Mouse (Mus musculus) liver, adult 2 months (tissue): Measurements from ENCODE around the gene Rtl1. TPM values are rescaled to one million over a fixed set of nuclear protein-coding genes. Genes with fewer than 3 reads are reported as not detected.

Experiments
- DNase-seq: peaks from one replicate; pipeline ENCODE4 v3.0.0-alpha.2; 2011; ENCODE audit warnings: low read depth, low spot score; ENCODE audit errors: extremely low read depth
- H3K27ac ChIP-seq: fragments of 200-500 bp; replicated peaks from 2 replicates; pipeline ENCODE4 v1.5.1; 2012; ENCODE audit warnings: low read depth, mild to moderate bottlenecking, control low read depth, inconsistent platforms, low read length; ENCODE audit not compliant: insufficient read depth
- H3K27me3 ChIP-seq: fragments of 200-500 bp; 2 replicates; pipeline ENCODE4 v1.6.1; 2012; ENCODE audit warnings: mild to moderate bottlenecking, moderate library complexity, low read length, inconsistent platforms; ENCODE audit not compliant: control insufficient read depth, insufficient read depth
- H3K36me3 ChIP-seq: fragments of 200-500 bp; 2 replicates; pipeline ENCODE4 v1.6.1; 2012; ENCODE audit warnings: low read length, inconsistent platforms; ENCODE audit not compliant: control insufficient read depth, insufficient read depth
- H3K4me1 ChIP-seq: fragments of 200-500 bp; 2 replicates; pipeline ENCODE4 v1.6.1; 2011; ENCODE audit warnings: low read length; ENCODE audit not compliant: control insufficient read depth, insufficient read depth
- H3K4me3 ChIP-seq: fragments of 200-500 bp; 2 replicates; pipeline ENCODE4 v1.5.1; 2011; ENCODE audit warnings: low read depth, mild to moderate bottlenecking, control low read depth, low read length, moderate library complexity; ENCODE audit not compliant: insufficient read depth
- H3K79me2 ChIP-seq: fragments of 200-500 bp; 2 replicates; pipeline ENCODE4 v1.6.1; 2012; ENCODE audit warnings: inconsistent platforms, mild to moderate bottlenecking, low read length, moderate library complexity; ENCODE audit not compliant: control insufficient read depth, insufficient read depth
- H3K9ac ChIP-seq: fragments of 200-500 bp; 2 replicates; pipeline ENCODE4 v1.6.1; 2012; ENCODE audit warnings: low read depth, mild to moderate bottlenecking, control low read depth, inconsistent platforms, low read length
- CTCF ChIP-seq: fragments of 200-500 bp; IDR thresholded peaks from 2 replicates; pipeline ENCODE4 v1.5.1; 2011; ENCODE audit warnings: low read depth, low read length, control low read depth
- POLR2A ChIP-seq: fragments of 200-500 bp; IDR thresholded peaks from 2 replicates; pipeline ENCODE4 v1.6.1; 2011; ENCODE audit warnings: low read length, control low read depth; ENCODE audit not compliant: insufficient read depth; ENCODE audit errors: extremely low read depth
- WGBS: fragments of 180-500 bp; shearing (Covaris S2); methylation state at CpG from one replicate; pipeline ENCODE4 v1.1.7; 2018; 5-methylcytosine and 5-hydroxymethylcytosine counted together
- polyA plus RNA-seq: library from polyadenylated mRNA; depleted of rRNA; stranded (reverse); fragments of >200 nt; gene quantifications from 2 replicates; pipeline ENCODE4 v1.2.3, GENCODE M21; 2012
- total RNA-seq: library from RNA; depleted of rRNA; stranded (reverse); fragments of >200 nt; gene quantifications from 2 replicates; pipeline ENCODE4 v1.2.3, GENCODE M21; 2014

Gene Rtl1
- total and polyA plus RNA-seq, 2 experiments, result not detected

DNA sequence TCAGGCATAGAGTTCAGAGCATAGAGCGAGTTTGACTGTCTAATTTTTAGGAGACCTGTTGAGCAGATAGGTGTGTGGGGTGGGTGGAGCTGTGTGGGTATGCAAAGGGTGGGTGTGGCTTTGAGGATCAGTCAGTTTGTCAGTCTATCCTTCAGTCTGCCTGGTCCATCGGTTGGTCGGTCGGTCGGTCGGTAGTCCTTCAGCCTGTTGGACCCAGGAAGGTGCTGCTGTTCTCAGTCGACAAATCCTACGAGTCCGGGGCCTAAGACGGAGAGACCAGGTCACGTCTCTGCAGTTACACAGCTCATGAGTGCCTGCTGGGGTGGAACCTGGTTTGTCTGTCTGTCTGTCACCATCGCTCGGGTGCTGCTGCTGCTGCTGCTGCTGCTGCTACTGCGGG lies 17.9 kb upstream of the Rtl1 start:
- H3K4me1 ChIP-seq, result no peaks in the 10 kb centered on the region
- 86% methylated on average over 14 of the region's 14 CpGs for WGBS
- DNase-seq, result no peak
- no peaks in the 10 kb centered on the region for H3K79me2 ChIP-seq
- H3K27ac ChIP-seq, result no peak overlapping the region
- TF ChIP-seq POLR2A (no peak), CTCF (no peak)
- no peaks in the 10 kb centered on the region for H3K36me3 ChIP-seq
- H3K9ac ChIP-seq, result no peak overlapping the region
- no peak overlapping the region for H3K4me3 ChIP-seq
- H3K27me3 ChIP-seq, result no peaks in the 10 kb centered on the region

DNA sequence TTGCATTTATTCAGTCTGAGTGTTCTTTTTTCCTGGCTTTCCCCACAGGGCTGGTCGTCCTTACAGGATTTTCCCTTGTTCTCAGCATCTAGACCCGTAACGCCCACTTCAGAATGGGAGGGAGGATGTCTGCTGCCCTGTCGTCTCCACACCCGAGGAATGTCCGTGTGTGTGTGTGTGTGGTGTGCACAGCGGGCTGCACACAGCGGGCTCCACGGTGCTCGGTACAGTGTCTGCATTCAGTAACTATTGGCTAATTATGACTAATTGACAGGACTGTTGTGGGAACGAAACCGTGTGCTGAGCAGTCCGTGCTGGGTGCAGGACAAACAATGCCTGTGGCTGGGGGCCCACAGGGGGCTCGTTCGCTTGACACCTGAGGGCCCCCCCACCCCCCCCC lies 17.0 kb upstream of the Rtl1 start:
- no peak overlapping the region for H3K27ac ChIP-seq

DNA sequence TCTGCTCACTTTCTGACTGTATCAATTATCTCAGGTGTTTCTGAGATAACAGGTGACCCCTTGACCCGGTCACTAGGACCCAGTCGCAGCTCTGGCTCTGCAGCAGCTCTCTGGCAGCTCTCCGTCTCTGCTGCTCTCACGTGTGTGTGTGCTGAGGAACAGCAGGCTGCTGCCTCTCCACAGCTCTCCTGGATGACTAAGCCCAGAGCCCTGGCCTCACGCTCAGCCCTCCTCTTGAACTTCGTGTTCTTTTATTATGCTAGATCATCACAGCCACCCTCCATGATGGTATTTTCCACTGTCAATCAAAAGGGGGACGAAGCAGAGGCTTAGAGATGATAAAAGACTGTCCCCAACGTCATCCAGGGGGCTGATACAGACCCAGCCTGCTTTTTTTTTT lies 15.2 kb upstream of the Rtl1 start:
- WGBS, result 72% methylated on average over 8 of the region's 8 CpGs
- Histone ChIP-seq H3K27ac (no peak overlapping the region), H3K36me3 (no peaks in the 10 kb centered on the region), H3K4me3 (no peak overlapping the region), H3K27me3 (no peaks in the 10 kb centered on the region), H3K79me2 (no peaks in the 10 kb centered on the region), H3K9ac (no peak overlapping the region), H3K4me1 (no peaks in the 10 kb centered on the region)
- TF ChIP-seq CTCF (no peak), POLR2A (no peak)
- no peak for DNase-seq

More for the DNA sequence above, 17.0 kb upstream of the Rtl1 start:
- H3K36me3 ChIP-seq, result no peaks in the 10 kb centered on the region
- H3K9ac ChIP-seq, result no peak overlapping the region
- no peak for DNase-seq
- WGBS, result 62% methylated on average over 15 of the region's 15 CpGs
- no peaks in the 10 kb centered on the region for H3K4me1 ChIP-seq
- TF ChIP-seq POLR2A (no peak), CTCF (no peak)
- H3K27me3 ChIP-seq, result no peaks in the 10 kb centered on the region
- no peaks in the 10 kb centered on the region for H3K79me2 ChIP-seq
- H3K4me3 ChIP-seq, result no peak overlapping the region

DNA sequence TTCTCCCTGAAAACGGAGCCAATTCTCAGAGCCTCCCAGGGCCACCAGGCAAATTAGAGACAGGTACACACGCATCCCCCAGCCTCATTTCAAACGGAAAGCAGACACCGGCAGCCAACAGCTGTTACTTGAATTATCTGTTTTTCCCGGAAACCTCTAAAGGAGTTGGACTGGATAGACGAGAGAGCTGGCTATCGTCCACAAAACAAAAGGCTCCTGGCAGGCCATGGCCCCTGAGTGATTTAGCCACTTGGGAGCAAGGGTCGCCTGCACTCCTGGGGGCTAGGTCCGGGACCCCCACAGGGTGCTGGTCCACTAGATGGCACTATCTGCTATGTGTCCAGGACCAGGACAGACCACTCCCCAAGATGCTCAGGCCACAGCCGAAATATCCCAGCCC lies 14.3 kb upstream of the Rtl1 start:
- Histone ChIP-seq H3K4me1 (no peaks in the 10 kb centered on the region), H3K27ac (no peak overlapping the region), H3K9ac (no peak overlapping the region), H3K79me2 (no peaks in the 10 kb centered on the region), H3K27me3 (no peaks in the 10 kb centered on the region), H3K36me3 (no peaks in the 10 kb centered on the region), H3K4me3 (no peak overlapping the region)
- no peak for DNase-seq
- WGBS, result 64% methylated on average over 10 of the region's 10 CpGs
- TF ChIP-seq CTCF (no peak), POLR2A (no peak)

DNA sequence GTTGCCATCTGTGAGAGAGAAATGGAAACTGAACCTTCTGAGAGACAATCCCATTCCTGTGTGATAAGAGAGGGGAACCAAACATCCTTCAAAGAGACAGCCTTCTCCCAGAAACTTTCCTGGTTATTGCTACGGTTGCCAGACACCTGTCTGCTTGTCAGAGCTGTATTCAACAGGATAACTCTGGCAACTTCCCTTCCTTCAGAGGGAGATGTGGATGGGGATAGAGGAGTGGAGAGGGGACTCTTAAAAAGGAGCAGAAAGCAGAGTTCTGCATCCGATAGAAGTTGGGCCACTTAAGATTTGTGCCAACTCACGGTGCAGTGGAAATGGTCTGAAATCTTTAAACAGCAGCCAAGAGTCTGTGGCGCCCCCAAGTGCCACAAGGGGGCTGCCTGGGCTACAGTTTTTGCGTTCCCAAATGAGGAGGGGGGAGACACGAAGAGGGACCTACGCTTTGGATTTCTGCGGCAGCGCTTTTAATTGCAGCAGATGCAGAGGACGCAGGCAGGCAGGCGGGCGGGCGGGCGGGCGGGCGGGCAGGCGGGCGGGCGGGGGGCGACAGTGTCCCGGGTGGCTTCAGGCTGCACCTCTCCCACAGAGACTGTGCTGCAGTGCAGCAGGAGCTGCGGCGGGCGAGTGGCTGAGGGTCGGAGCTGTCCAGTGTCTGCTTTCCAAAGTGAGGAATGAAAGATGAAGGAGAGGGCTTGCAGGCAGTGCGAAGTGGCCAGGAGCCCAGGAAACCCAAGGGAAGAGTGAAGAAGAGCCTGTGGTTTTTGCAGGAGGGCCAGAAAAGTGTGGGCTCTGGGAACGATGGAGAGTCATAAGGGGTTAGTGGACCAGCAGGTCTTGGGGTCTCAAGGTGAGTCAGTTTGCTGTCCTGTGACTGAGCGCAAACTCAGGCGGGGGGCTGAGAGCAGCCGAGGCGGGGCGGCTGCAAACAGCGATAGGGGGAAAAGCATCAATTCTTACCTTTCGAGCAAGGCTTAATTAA lies 12.6 kb upstream of the Rtl1 start:
- Histone ChIP-seq H3K4me1 (no peaks in the 10 kb centered on the region), H3K9ac (no peak overlapping the region), H3K27ac (no peak overlapping the region), H3K27me3 (no peaks in the 10 kb centered on the region), H3K79me2 (no peaks in the 10 kb centered on the region), H3K36me3 (no peaks in the 10 kb centered on the region), H3K4me3 (no peak overlapping the region)
- WGBS, result 57% methylated on average over 33 of the region's 34 CpGs
- no peak for TF ChIP-seq POLR2A
- TF ChIP-seq CTCF, result no peak
- no peak for DNase-seq
